Mouse (Mus musculus): ENCODE data around the gene Crybg2. TPM values are rescaled to one million over a fixed set of nuclear protein-coding genes. Genes with fewer than 3 reads are reported as not detected.
A peak's percentile ranks its signal among the peaks of the same experiment; 100 is the strongest.

Crybg2 gene
- polyA plus RNA-seq, 1 experiment from 2014 or later: 1.9 TPM

DNA sequence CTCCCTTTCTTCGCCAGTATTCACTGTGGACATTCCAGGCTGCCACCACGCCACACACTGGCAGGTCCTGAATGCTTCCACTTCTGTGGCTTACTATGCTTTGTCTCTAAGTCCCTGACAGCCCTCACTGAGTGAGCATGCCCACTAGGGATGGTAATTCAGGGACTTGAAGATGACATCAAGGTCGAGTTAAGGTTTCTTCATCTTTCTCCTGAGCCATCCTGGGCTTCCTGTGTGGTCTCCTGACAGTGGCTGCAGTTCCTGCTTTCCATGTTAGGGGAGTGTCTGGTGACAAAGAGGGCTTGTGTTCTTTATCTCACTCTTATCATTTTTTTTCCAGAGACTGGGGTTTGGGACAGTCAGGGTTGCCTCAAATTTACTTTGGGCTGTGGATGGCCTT, 50.0 kb downstream of the Crybg2 start:
- WGBS: 59% methylated on average over 3 of the region's 3 CpGs
- Histone ChIP-seq H3K9me3 (ENCODE audit: control insufficient read depth, low read length) (no peaks in the 10 kb centered on the region), H3K4me1 (replicated peaks; ENCODE audit: control insufficient read depth, insufficient read depth, low read length) (peaks cover 4% of the 10 kb centered on the region; the same call in 1 of the 2 replicates), H3K36me3 (ENCODE audit: control insufficient read depth, insufficient read depth, low read length) (no peaks in the 10 kb centered on the region), H3K4me2 (ENCODE audit: low read depth, low read length, severe bottlenecking) (no peak overlapping the region), H3K9ac (ENCODE audit: low read length) (no peak overlapping the region), H3K27ac (ENCODE audit: low read depth, low read length) (no peak overlapping the region), H3K4me3 (ENCODE audit: low read depth, low read length) (no peak overlapping the region), H3K27me3 (ENCODE audit: control insufficient read depth, insufficient read depth, low read length) (no peaks in the 10 kb centered on the region)
- DNase-seq (ENCODE audit: low spot score): no peak
- no peak for ATAC-seq (replicated peaks; ENCODE audit: low FRiP score)

GRCm38 (mm10) chr4:134112403-134112802, 51.8 kb downstream of the Crybg2 start:
- H3K4me1 ChIP-seq (replicated peaks; ENCODE audit: control insufficient read depth, insufficient read depth, low read length): peaks cover 4% of the 10 kb centered on the region; the same call in 1 of the 2 replicates
- no peak overlapping the region for H3K9ac ChIP-seq (ENCODE audit: low read length)
- no peaks in the 10 kb centered on the region for H3K9me3 ChIP-seq (ENCODE audit: control insufficient read depth, low read length)
- DNase-seq (ENCODE audit: low spot score) (no peak), ATAC-seq (replicated peaks; ENCODE audit: low FRiP score) (no peak)
- no peaks in the 10 kb centered on the region for H3K36me3 ChIP-seq (ENCODE audit: control insufficient read depth, insufficient read depth, low read length)
- WGBS: 79% methylated on average over 6 of the region's 6 CpGs
- H3K4me2 ChIP-seq (ENCODE audit: low read depth, low read length, severe bottlenecking): no peak overlapping the region
- no peak overlapping the region for H3K27ac ChIP-seq (ENCODE audit: low read depth, low read length)
- no peaks in the 10 kb centered on the region for H3K27me3 ChIP-seq (ENCODE audit: control insufficient read depth, insufficient read depth, low read length)
- no peak overlapping the region for H3K4me3 ChIP-seq (ENCODE audit: low read depth, low read length)

- Histone ChIP-seq H3K9ac (ENCODE audit: low read length) (0 out of 2 replicates have a peak overlapping the region, but pooled peaks have one; percentile 7), H3K4me2 (ENCODE audit: low read depth, low read length, severe bottlenecking) (no peak overlapping the region), H3K4me3 (ENCODE audit: low read depth, low read length) (no peak overlapping the region), H3K27ac (ENCODE audit: low read depth, low read length) (no peak overlapping the region), H3K4me1 (replicated peaks; ENCODE audit: control insufficient read depth, insufficient read depth, low read length) (peaks cover 4% of the 10 kb centered on the region; the same call in 1 of the 2 replicates), H3K36me3 (ENCODE audit: control insufficient read depth, insufficient read depth, low read length) (no peaks in the 10 kb centered on the region), H3K9me3 (ENCODE audit: control insufficient read depth, low read length) (no peaks in the 10 kb centered on the region), H3K27me3 (ENCODE audit: control insufficient read depth, insufficient read depth, low read length) (no peaks in the 10 kb centered on the region)
- DNase-seq (ENCODE audit: low spot score): no peak
- ATAC-seq (replicated peaks; ENCODE audit: low FRiP score): no peak
- 45% methylated on average over 10 of the region's 10 CpGs for WGBS
These were observed 52.9 kb downstream of the Crybg2 start for GRCm38 (mm10) chr4:134113356-134113994.

DNA sequence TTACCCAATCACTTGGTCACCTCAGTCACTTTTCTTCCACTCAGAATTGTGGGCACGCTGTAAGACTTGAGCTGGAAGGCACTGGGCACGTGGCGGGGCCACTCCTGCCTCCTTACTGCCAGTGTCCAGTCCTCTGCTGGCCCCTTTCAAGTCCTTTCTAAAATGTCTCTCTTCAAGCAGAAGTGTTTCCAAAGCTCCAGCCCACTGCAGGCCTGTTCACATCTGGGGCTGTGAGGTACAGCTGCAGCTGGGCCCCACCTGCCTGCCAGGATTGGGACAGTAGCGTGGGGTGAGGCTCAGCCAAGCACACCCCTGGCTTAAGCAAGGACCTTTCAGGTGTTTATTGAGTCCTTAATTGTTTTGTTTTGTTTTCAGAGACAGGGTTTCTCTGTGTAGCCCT, 53.4 kb downstream of the Crybg2 start:
- H3K4me1 ChIP-seq (replicated peaks; ENCODE audit: control insufficient read depth, insufficient read depth, low read length): peaks cover 4% of the 10 kb centered on the region; the same call in 1 of the 2 replicates
- DNase-seq (ENCODE audit: low spot score) (no peak), ATAC-seq (replicated peaks; ENCODE audit: low FRiP score) (no peak)
- no peaks in the 10 kb centered on the region for H3K9me3 ChIP-seq (ENCODE audit: control insufficient read depth, low read length)
- H3K27ac ChIP-seq (ENCODE audit: low read depth, low read length): no peak overlapping the region
- H3K27me3 ChIP-seq (ENCODE audit: control insufficient read depth, insufficient read depth, low read length): no peaks in the 10 kb centered on the region
- H3K36me3 ChIP-seq (ENCODE audit: control insufficient read depth, insufficient read depth, low read length): no peaks in the 10 kb centered on the region
- H3K9ac ChIP-seq (ENCODE audit: low read length): no peak overlapping the region
- no peak overlapping the region for H3K4me2 ChIP-seq (ENCODE audit: low read depth, low read length, severe bottlenecking)
- WGBS: 87% methylated on average over 4 of the region's 4 CpGs
- no peak overlapping the region for H3K4me3 ChIP-seq (ENCODE audit: low read depth, low read length)

DNA sequence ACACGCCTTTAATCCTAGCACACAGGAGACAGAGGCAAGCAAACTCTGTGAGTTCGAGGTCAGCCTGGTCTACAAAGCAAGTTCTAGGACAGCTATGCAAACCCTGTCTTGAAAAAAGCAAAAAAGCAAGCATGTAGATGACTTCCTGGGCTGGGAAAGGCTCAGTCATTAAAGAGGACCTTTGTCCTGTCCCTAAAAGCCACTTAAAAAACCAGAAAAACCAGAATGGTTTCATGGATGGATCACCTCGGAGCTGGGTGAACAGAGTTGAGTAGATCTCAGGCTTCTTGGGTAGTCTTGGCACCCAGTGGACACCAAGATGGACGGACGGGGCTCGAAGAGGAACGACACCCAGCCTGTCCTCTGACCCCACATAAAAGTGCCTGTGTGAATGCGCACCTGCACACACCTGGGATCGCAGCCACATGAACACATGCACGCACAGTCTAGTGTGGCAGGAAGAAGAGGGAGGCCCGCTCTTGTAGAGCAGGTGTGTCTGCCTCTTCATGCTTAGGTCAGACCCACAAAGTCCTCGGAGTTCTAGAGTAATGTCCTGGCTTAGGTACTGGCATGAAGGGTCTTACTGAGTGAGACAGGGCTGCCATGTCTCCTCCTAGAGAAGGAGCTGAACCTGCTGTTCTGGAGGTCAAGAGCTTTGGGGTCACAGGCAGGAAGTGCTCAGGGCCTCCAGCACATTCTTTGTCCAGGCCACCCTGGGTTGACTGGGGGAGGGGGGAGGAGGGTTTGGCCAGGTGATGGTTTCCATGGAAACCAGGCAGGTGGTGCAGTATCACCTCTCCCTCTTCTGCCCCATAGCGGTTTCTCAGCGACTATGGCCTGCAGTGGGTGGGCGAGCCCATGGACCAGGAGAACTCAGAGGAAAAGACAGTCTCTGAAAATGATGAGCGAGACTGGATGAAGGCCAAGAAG, 54.9 kb downstream of the Crybg2 start:
- no peak overlapping the region for H3K4me3 ChIP-seq (ENCODE audit: low read depth, low read length)
- no peak overlapping the region for H3K4me2 ChIP-seq (ENCODE audit: low read depth, low read length, severe bottlenecking)
- H3K9me3 ChIP-seq (ENCODE audit: control insufficient read depth, low read length): no peaks in the 10 kb centered on the region
- no peak overlapping the region for H3K27ac ChIP-seq (ENCODE audit: low read depth, low read length)
- H3K4me1 ChIP-seq (replicated peaks; ENCODE audit: control insufficient read depth, insufficient read depth, low read length): peaks cover 4% of the 10 kb centered on the region; the same call in 1 of the 2 replicates
- H3K9ac ChIP-seq (ENCODE audit: low read length): no peak overlapping the region
- no peaks in the 10 kb centered on the region for H3K36me3 ChIP-seq (ENCODE audit: control insufficient read depth, insufficient read depth, low read length)
- H3K27me3 ChIP-seq (ENCODE audit: control insufficient read depth, insufficient read depth, low read length): no peaks in the 10 kb centered on the region
- ATAC-seq (replicated peaks; ENCODE audit: low FRiP score) (no peak), DNase-seq (ENCODE audit: low spot score) (no peak)
- 89% methylated on average over 16 of the region's 16 CpGs for WGBS

- WGBS: 95% methylated on average over 2 of the region's 2 CpGs
- no peaks in the 10 kb centered on the region for H3K36me3 ChIP-seq (ENCODE audit: control insufficient read depth, insufficient read depth, low read length)
- DNase-seq (ENCODE audit: low spot score) (no peak), ATAC-seq (replicated peaks; ENCODE audit: low FRiP score) (no peak)
- no peak overlapping the region for H3K27ac ChIP-seq (ENCODE audit: low read depth, low read length)
- H3K27me3 ChIP-seq (ENCODE audit: control insufficient read depth, insufficient read depth, low read length): no peaks in the 10 kb centered on the region
- H3K9me3 ChIP-seq (ENCODE audit: control insufficient read depth, low read length): no peaks in the 10 kb centered on the region
- peaks cover 4% of the 10 kb centered on the region; the same call in 1 of the 2 replicates for H3K4me1 ChIP-seq (replicated peaks; ENCODE audit: control insufficient read depth, insufficient read depth, low read length)
- H3K4me2 ChIP-seq (ENCODE audit: low read depth, low read length, severe bottlenecking): no peak overlapping the region
- H3K9ac ChIP-seq (ENCODE audit: low read length): no peak overlapping the region
- no peak overlapping the region for H3K4me3 ChIP-seq (ENCODE audit: low read depth, low read length)
These were observed 55.9 kb downstream of the Crybg2 start for GRCm38 (mm10) chr4:134116501-134116900.

DNA sequence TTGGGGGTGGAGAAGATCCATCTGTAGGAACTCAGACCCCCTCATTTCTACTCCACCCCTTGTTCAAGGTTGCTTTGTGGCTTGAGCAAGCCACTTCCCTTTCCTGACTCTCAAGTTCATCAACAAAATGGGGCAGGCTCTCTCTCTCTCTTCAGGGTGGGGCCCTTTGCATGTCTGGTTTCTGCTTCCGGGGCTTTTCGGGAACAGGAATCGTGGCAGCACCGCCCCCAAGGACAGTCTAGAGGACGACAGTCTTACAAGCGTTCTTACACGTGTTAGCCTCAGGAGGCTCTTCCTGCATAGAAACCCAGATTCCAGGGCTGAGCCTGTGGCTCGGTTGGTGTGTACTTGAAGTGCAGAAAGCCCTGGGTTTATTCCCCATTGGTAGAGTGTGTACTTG, 56.4 kb downstream of the Crybg2 start:
- H3K36me3 ChIP-seq (ENCODE audit: control insufficient read depth, insufficient read depth, low read length): no peaks in the 10 kb centered on the region
- DNase-seq (ENCODE audit: low spot score) (no peak), ATAC-seq (replicated peaks; ENCODE audit: low FRiP score) (no peak)
- WGBS: 85% methylated on average over 8 of the region's 8 CpGs
- H3K4me2 ChIP-seq (ENCODE audit: low read depth, low read length, severe bottlenecking): no peak overlapping the region
- H3K9me3 ChIP-seq (ENCODE audit: control insufficient read depth, low read length): no peaks in the 10 kb centered on the region
- peaks cover 4% of the 10 kb centered on the region; the same call in 1 of the 2 replicates for H3K4me1 ChIP-seq (replicated peaks; ENCODE audit: control insufficient read depth, insufficient read depth, low read length)
- no peak overlapping the region for H3K27ac ChIP-seq (ENCODE audit: low read depth, low read length)
- H3K9ac ChIP-seq (ENCODE audit: low read length): no peak overlapping the region
- H3K27me3 ChIP-seq (ENCODE audit: control insufficient read depth, insufficient read depth, low read length): no peaks in the 10 kb centered on the region
- H3K4me3 ChIP-seq (ENCODE audit: low read depth, low read length): no peak overlapping the region

- ATAC-seq (replicated peaks; ENCODE audit: low FRiP score) (no peak), DNase-seq (ENCODE audit: low spot score) (no peak)
- peaks cover 2% of the 10 kb centered on the region; the same call in 1 of the 2 replicates for H3K4me1 ChIP-seq (replicated peaks; ENCODE audit: control insufficient read depth, insufficient read depth, low read length)
- WGBS: 71% methylated on average over 14 of the region's 14 CpGs
- no peaks in the 10 kb centered on the region for H3K27me3 ChIP-seq (ENCODE audit: control insufficient read depth, insufficient read depth, low read length)
- H3K4me2 ChIP-seq (ENCODE audit: low read depth, low read length, severe bottlenecking): no peak overlapping the region
- H3K9me3 ChIP-seq (ENCODE audit: control insufficient read depth, low read length): no peaks in the 10 kb centered on the region
- H3K36me3 ChIP-seq (ENCODE audit: control insufficient read depth, insufficient read depth, low read length): no peaks in the 10 kb centered on the region
- no peak overlapping the region for H3K9ac ChIP-seq (ENCODE audit: low read length)
- H3K4me3 ChIP-seq (ENCODE audit: low read depth, low read length): no peak overlapping the region
- no peak overlapping the region for H3K27ac ChIP-seq (ENCODE audit: low read depth, low read length)
These were observed 57.6 kb downstream of the Crybg2 start for GRCm38 (mm10) chr4:134118126-134118800.
